ENCODE assay signal across 8 mouse cellular contexts in the genomic region with DNA sequence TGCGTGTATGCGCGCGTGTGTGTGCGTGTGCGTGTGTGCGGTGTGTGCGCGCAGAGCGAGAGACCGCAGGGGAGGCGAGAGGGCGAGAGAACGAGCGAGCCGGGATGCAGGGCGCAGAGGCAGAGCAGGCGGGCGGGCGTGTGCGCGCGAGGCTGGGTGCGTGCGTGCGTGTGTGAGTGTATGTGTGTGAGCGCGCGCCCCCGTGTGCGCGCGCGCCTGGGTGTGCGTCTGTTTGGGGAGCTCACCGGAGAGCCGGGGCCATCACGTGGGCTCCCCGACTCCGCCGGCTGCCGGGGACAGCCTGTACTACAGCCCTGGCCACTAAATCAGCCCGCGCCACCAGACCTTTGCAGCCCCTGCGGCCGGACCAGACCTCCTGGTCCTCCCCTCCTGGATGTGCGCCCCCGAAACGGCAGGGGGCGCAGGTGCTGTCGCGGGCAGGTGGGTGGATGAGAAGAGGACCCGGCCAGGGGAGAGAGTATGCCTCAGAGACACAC.
A peak's percentile ranks its signal among the peaks of the same experiment; 100 is the strongest.
DNase-seq lines count a peak whose midpoint lies in the region; ATAC-seq lines count a peak whose summit lies in the region.

No protein-coding gene starts in this region.

- peak; percentile 51 for ATAC-seq in inflammation-experienced regulatory T-cells, adult 6 months

- H3K27me3 ChIP-seq in megakaryocyte, embryonic 14.5 days (replicated peaks) = peaks cover 69% of the 10 kb centered on the region

- no peaks in the 10 kb centered on the region for H3K9me3 ChIP-seq in megakaryocyte, embryonic 14.5 days

- H3K36me3 ChIP-seq in megakaryocyte, embryonic 14.5 days (replicated peaks; ENCODE audit: low read length) = no peaks in the 10 kb centered on the region

- H3K4me1 ChIP-seq in megakaryocyte, embryonic 14.5 days = peaks cover 52% of the 10 kb centered on the region

- peak; percentile 85 for DNase-seq in layer of hippocampus, adult 11-12 months (ENCODE audit: low spot score)
- DNase-seq in layer of hippocampus, adult 9-10 months (ENCODE audit: low spot score) = no peak
- DNase-seq in embryo, embryonic 10 days (ENCODE audit: low spot score) = peak; percentile 86
- DNase-seq in gastrocnemius, postnatal 25 days = peak; percentile 68
- DNase-seq in left cerebral cortex, postnatal 10 days (ENCODE audit: extremely low spot score in 1 of 2, low spot score in 2 of 2) = peak; percentile 82 to 87
- DNase-seq in right cerebral cortex, postnatal 25 days = peak; percentile 89

- intact Hi-C loops in left cerebral cortex, postnatal 10 days (cut with DNase I) = loop anchor here (5.0 kb wide), 1 partner anchor 406 kb away; no protein-coding TSS in a partner anchor

- H3K4me3 ChIP-seq in megakaryocyte, embryonic 14.5 days (replicated peaks) = peak overlapping the region; percentile 96
